Mouse (Mus musculus): ENCODE results near the gene Ccdc170.

- TF ChIP-seq GATA1 (IDR thresholded peaks at IDR 0.05; ENCODE audit: borderline replicate concordance, low read length), result no peak
- no peak for TF ChIP-seq FLI1 (IDR thresholded peaks at IDR 0.05; ENCODE audit: low read length)
These were observed 7.6 kb downstream of the Ccdc170 start for GRCm38 (mm10) chr10:4489865-4490264.
